Mouse (Mus musculus): ENCODE results near the gene Cacna1i.

Gene Cacna1i

DNA sequence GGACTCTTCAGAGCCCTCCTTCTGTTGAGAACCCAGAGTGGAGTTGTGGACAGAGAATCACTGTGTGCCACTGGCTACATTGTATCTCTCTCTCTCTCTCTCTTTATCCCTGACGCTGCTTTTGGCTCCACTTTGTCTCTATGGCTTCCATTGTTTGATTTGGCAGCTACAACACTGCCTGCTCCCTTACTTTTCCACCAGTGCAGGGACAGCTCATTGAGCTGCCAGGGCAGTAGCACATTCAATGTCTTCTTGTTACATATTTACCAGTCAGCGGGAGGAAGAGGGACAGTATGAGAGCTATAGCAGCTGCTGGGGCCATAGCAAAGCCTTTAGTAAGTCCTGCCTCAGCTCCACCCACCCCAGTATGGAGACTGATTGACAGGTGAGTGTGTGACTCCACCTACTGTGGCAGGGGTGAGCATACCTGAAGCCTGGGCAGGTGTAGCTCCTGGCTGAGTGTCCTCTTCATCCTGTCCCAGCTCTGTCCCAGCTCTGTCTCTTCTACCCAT, 114.4 kb downstream of the Cacna1i start:
- no peak for DNase-seq (ENCODE audit: low spot score in 2 of 2)

DNA sequence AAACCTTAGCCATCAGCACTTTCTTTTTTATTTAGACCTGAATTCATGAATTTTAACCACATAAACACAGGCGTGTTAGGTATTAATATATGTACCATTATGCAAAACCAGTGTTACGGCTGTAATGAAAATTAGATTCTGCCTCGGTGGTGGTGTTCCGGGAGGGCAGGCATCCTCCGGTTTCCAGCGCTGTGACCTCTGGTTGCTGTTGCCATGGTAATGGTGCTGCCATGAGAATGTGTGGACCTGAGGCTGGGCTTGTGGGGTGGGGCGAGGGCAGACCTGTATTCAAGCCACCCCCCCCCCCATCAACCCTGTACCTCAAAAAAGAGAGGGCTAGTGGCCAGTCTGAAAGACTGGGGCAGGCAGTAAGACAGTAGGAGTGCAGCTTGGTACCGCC, 114.9 kb downstream of the Cacna1i start:
- DNase-seq (ENCODE audit: low spot score in 2 of 2): no peak

DNA sequence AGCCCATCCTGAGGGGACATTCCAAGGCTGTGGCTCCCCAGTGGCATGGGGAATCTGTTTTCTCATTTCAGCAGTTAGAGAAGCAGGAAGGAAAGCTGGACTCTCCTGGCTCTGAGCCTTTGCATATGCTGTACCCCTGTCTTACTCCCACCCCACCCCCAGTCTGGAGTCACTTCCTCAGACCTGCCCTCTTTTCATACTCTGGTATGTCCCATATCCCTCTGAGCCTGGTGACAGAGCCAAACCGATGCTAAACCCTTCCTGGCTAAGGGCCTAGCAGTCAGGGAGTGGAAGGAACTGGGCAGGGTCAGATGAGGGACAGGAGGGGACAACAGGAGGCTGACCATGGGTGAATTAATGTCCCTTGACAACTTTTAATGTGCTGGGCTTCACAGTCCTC, 120.8 kb downstream of the Cacna1i start:
- no peak for DNase-seq (ENCODE audit: low spot score in 2 of 2)

DNA sequence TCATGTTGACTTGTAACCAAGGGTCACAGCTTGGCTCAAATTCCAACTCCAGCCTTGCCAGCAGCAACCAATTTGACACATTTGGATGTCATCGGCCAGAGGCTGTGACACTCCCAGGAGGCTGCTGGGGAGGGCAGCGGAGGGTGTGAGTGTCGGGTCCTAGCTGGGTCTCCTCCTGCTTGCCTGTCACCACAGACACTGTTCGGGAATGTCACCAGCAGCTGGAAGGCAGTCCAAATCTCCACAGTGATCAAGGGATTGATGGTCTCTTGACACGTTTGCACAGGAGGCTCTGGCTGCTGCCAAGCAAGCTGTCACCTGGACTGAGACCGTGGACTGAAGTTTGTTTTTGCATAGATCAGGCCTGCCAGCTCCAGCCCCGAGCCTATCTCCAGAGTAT, 123.6 kb downstream of the Cacna1i start:
- DNase-seq (ENCODE audit: low spot score in 2 of 2): no peak

DNA sequence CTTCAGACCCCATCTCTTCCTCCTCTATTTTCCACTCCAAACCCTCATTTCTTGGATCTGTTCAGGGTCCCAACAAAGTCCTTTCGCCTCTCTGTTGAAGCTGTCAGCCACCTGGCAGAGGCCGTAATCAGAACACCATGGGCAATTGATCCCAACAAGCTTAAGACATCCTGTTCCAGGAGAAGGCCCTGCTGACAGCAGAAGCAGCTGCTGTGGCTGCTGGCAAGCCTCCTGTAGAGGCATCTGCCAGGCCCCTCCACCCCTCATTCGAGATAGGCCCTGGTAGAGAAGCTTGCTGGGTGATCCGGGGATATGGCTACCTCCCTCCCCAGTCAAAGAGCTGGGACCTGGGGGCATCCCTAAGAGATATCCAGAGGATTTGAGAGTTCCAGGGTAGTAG, 126.0 kb downstream of the Cacna1i start:
- DNase-seq (ENCODE audit: low spot score in 2 of 2): no peak

DNA sequence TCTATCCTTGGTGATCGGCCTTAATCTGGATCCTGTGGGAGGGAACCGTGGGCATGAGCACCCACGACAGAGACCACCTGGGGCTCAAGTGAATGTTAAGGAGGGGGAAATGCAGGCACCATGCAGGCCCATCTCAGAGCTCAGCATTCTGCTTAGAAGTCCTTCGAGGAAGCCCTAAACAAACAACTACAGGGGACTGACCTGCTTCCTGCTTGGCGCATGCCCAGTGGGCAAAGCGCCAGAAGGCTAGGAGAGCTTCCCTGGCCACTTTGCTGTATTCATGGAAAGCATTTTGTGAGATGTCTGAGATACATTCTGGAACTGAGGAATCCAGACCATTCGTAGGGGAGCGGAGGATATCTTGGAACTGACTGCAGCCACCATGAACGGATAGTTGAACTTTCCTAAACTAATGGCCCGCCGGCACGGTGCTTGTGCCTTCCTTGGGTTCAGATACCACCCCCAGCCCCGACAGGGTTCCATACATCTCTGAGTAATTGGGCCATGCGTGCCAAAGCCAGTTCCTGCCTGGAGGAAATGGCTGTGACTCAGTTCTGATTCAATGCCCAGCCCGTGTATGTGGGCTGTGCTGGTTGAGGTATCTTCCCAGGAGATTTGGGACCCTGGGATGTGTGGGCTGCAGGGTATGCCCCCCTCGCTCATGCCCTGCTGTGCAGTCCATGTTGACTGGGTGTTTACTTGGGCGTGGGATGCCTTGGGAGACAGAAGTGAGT, 127.1 kb downstream of the Cacna1i start:
- DNase-seq (ENCODE audit: low spot score in 2 of 2): no peak

DNA sequence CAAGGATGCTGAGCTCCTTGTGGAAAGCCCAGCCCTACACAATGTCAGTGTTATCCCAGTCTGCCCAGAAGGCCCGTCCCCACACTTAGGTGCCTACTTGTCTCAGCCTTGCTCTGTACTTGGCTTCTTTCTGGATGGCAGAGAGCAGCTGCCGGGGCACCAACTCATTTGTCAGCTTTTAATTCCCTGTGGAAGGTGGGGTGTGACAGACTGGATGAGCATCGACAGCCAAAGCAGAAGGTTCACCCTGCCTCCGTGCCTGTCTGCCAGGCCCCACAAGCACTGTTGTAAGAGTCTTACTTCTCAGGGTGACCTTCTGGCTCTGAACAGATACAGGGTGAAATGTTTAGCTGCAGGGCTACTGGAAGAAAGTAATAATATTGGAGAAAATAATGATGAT, 128.1 kb downstream of the Cacna1i start:
- DNase-seq (ENCODE audit: low spot score in 2 of 2): no peak

DNA sequence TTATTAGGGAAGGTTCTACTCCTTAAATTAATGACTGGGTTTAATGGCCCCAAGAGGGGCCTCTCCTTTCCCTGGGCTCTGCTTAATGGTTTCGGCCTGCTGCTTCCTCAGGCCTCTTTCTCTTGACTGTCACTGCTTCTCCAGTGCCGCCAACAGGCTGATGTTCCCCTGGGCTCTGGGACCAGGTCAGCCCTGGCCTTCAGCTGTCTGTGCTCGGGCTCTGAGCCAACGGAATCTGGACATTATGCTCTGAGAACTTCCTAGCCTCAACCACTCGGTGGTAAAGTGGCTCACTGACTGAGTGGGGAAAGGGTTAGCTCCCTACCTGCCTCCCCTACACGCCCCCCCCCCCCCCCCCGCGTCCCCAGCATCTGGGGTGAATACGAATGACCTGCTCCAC, 130.0 kb downstream of the Cacna1i start:
- DNase-seq (ENCODE audit: low spot score in 2 of 2): no peak

DNA sequence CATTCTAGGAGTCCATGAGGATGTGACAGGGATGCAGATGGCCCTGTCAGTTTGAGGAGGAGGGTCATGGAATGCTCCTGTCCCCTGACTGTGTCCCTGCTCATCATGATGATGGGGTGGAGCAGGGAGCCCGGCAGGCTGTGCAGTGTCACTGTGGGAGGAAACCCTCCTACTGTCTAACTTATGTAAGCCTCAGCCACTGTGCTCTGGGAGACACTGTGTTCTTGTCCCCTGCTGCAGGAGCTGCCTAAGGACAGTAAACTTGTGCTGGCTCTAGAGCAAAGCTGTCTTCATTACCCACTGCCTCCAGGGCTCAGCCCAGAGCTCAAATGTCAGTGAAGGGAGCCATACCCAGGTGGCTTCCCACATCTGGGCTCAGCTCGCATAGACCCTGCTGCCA, 131.1 kb downstream of the Cacna1i start:
- DNase-seq (ENCODE audit: low spot score in 2 of 2): no peak

DNA sequence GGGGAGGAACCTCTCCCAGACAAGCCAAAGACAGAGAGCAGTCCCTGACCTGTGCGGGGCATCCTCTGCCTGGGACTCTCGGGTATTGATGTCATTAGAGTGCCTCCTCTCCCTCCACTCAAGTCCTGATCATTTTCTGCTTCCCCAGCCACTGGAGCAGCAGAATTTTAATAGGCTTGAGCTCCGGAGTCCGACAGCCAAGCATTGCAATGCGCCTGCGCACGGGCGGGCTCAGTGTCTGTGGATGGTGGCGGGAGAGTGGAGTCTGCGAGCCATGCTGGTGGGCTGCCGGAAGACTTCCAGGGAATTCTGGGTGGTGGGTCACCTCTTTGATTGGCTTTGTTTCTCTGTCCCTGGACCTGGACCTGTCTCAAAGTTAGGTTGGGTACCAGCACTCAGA, 143.3 kb downstream of the Cacna1i start:
- DNase-seq (ENCODE audit: low spot score in 2 of 2): no peak

DNA sequence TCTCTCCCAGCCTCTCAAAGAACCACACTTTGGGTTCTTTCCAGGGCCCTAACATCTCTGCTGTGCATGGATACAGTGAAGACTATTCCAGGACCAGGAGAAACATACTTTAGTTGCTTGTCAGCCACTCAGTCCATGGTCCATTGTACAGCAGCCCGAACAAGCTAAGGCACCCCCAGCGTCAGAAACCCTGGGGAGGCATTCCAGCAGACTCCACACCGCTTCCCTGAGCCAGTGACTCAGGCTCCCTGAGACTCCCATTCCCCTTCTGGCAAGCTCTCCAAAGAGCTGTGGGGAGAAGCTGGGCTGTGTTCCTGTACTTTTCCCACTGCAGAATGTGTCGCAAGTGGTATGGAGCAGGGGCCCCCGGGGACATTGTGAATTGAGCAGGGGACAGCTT, 149.9 kb downstream of the Cacna1i start:
- DNase-seq (ENCODE audit: low spot score in 2 of 2): no peak

DNA sequence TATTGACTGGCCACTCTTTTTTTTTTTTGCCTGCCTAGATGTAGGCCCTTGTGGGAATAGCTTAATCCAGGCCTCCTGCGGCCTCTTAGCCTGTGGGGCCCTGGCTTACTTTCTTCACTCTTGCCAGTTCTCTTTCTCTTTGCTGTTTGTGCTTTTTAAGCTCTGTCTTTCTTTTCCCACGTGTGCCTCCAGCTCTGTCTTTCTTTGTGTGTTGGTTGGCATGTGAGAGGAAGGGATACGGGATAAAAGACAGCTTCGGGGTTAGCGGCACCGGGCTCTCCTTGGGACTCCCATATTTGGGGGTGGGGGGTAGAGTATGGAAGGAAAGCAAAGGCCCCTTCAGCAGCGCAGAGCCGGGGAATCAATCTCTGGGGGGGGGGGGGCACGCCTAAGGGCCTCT, 151.0 kb downstream of the Cacna1i start:
- no peak for DNase-seq (ENCODE audit: low spot score in 2 of 2)

DNA sequence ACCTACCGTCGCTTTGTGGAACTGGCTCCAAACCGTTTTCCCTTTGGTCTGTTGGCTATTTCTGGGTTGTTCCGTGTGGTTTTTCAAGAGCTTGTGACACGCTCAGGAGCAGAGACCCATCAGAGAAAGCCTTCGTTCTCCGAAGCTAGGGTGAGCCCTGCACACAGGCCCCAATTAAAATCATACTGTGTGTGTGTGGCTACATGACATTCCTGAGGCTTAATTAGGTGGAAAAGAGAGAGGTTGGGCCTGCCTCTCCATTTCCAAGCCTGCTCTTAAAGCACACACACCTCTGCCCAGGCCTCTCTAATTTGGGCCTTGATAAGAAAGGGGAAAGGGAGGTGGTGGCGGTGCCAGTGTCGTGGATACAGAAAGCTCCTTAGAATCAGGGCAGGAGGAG, 151.4 kb downstream of the Cacna1i start:
- DNase-seq (ENCODE audit: low spot score in 2 of 2): no peak

DNA sequence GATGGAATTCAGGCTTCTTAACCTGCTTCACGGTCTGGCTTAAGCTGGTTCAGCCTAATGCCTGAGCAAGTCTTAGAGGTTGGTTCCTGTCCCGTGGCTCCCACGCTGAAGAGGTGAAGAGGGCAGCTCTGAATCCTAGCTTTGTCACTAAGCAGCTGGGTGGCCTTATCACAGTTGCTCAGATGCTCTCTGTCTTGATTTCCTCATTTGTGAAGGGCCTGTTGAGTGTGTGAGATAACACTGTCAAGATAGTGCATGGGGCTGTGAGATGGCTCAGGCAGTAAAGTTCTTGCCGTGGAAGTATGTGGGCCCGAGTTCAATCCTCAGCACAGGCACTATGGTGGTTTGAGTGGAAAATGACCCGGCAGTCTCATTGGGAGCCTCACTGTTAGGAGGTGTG, 153.2 kb downstream of the Cacna1i start:
- DNase-seq (ENCODE audit: low spot score in 2 of 2): no peak

DNA sequence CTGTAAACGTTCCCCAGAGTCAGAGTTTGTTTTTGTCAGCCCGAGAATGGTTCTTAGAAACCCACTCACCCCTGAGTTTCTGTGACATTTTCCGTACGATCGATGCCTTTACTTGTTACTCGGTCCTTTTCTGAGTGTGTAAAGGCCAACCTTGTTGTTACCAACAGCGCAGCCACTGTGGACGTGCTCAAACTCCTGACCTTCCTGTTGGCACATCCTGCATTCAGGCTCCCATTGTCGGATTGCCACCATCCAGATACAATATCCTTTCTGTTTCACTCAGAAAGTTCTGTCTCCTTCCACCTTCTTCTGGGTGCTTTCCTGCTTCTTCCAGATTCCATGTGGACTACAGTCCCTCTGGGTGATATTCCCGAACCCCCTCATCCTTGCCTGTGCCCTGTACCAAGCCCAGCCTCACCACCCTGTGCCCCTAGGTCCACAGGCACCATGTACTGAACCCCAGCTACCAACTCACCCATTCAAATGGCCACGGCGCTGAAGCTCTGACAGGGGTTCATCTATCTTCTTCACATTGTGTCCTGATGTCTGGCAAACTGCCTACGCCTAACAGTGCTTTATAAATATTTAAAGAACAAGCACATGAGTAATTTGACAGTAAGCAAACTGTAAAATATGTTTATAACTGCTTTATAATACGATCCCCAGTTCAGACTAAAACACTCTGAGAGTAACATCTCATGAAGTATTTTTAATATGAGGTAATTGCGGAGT, 159.1 kb downstream of the Cacna1i start:
- DNase-seq (ENCODE audit: low spot score in 2 of 2): no peak

All from spleen, postnatal 14 days (tissue).